Mouse (Mus musculus): Measurements from ENCODE around the gene Sez6l. TPM values are rescaled to one million over a fixed set of nuclear protein-coding genes. Genes with fewer than 3 reads are reported as not detected.

Sez6l gene
- polyA plus RNA-seq, 1 experiment: 0.34 TPM

GRCm38 (mm10) chr5:112615946-112616617, 39.1 kb upstream of the Sez6l start:
- no peaks in the 10 kb centered on the region for H3K4me1 ChIP-seq (ENCODE audit: control insufficient read depth, insufficient read depth, insufficient read length)
- no peaks in the 10 kb centered on the region for H3K27me3 ChIP-seq (ENCODE audit: control insufficient read depth, insufficient read depth, low read length)
- WGBS: 86% methylated on average over 7 of the region's 7 CpGs

GRCm38 (mm10) chr5:112607867-112608516, 31.0 kb upstream of the Sez6l start:
- DNase-seq (ENCODE audit: low read depth in 1 of 2, low spot score in 2 of 2): peak in 1 of 2 experiments; percentile 4
- Histone ChIP-seq H3K27ac (ENCODE audit: insufficient read depth, low read length) (no peak overlapping the region), H3K4me3 (ENCODE audit: extremely low read depth, insufficient read depth, insufficient read length) (no peak overlapping the region), H3K36me3 (ENCODE audit: control insufficient read depth, insufficient read depth, low read length) (no peaks in the 10 kb centered on the region), H3K27me3 (ENCODE audit: control insufficient read depth, insufficient read depth, low read length) (no peaks in the 10 kb centered on the region), H3K4me1 (ENCODE audit: control insufficient read depth, insufficient read depth, insufficient read length) (no peaks in the 10 kb centered on the region)
- TF ChIP-seq CTCF (IDR thresholded peaks at IDR 0.05; ENCODE audit: extremely low read depth, insufficient read depth, insufficient read length, insufficient replicate concordance) (no peak), POLR2A (IDR thresholded peaks at IDR 0.05; ENCODE audit: low read depth, low read length) (no peak)
- 72% methylated on average over 9 of the region's 9 CpGs for WGBS

More at GRCm38 (mm10) chr5:112615946-112616617, 39.1 kb upstream of the Sez6l start:
- H3K36me3 ChIP-seq (ENCODE audit: control insufficient read depth, insufficient read depth, low read length): no peaks in the 10 kb centered on the region
- TF ChIP-seq CTCF (IDR thresholded peaks at IDR 0.05; ENCODE audit: extremely low read depth, insufficient read depth, insufficient read length, insufficient replicate concordance) (no peak), POLR2A (IDR thresholded peaks at IDR 0.05; ENCODE audit: low read depth, low read length) (no peak)
- no peak for DNase-seq (ENCODE audit: low read depth in 1 of 2, low spot score in 2 of 2)
- no peak overlapping the region for H3K27ac ChIP-seq (ENCODE audit: insufficient read depth, low read length)
- H3K4me3 ChIP-seq (ENCODE audit: extremely low read depth, insufficient read depth, insufficient read length): no peak overlapping the region

- no peak for DNase-seq (ENCODE audit: low read depth in 1 of 2, low spot score in 2 of 2)
- Histone ChIP-seq H3K4me3 (ENCODE audit: extremely low read depth, insufficient read depth, insufficient read length) (no peak overlapping the region), H3K27me3 (ENCODE audit: control insufficient read depth, insufficient read depth, low read length) (no peaks in the 10 kb centered on the region), H3K36me3 (ENCODE audit: control insufficient read depth, insufficient read depth, low read length) (no peaks in the 10 kb centered on the region), H3K4me1 (ENCODE audit: control insufficient read depth, insufficient read depth, insufficient read length) (no peaks in the 10 kb centered on the region), H3K27ac (ENCODE audit: insufficient read depth, low read length) (no peak overlapping the region)
- WGBS: 83% methylated on average over 2 of the region's 2 CpGs
- TF ChIP-seq CTCF (IDR thresholded peaks at IDR 0.05; ENCODE audit: extremely low read depth, insufficient read depth, insufficient read length, insufficient replicate concordance) (no peak), POLR2A (IDR thresholded peaks at IDR 0.05; ENCODE audit: low read depth, low read length) (no peak)
These were observed 30.1 kb upstream of the Sez6l start for GRCm38 (mm10) chr5:112607119-112607518.

- Histone ChIP-seq H3K36me3 (ENCODE audit: control insufficient read depth, insufficient read depth, low read length) (no peaks in the 10 kb centered on the region), H3K4me3 (ENCODE audit: extremely low read depth, insufficient read depth, insufficient read length) (no peak overlapping the region), H3K4me1 (ENCODE audit: control insufficient read depth, insufficient read depth, insufficient read length) (no peaks in the 10 kb centered on the region), H3K27me3 (ENCODE audit: control insufficient read depth, insufficient read depth, low read length) (no peaks in the 10 kb centered on the region), H3K27ac (ENCODE audit: insufficient read depth, low read length) (no peak overlapping the region)
- no peak for TF ChIP-seq POLR2A (IDR thresholded peaks at IDR 0.05; ENCODE audit: low read depth, low read length)
- 85% methylated on average over 14 of the region's 14 CpGs for WGBS
- DNase-seq (ENCODE audit: low read depth in 1 of 2, low spot score in 2 of 2): no peak
These were observed 28.4 kb upstream of the Sez6l start for GRCm38 (mm10) chr5:112605371-112605770.

GRCm38 (mm10) chr5:112604251-112604650, 27.3 kb upstream of the Sez6l start:
- Histone ChIP-seq H3K27me3 (ENCODE audit: control insufficient read depth, insufficient read depth, low read length) (no peaks in the 10 kb centered on the region), H3K27ac (ENCODE audit: insufficient read depth, low read length) (no peak overlapping the region), H3K4me1 (ENCODE audit: control insufficient read depth, insufficient read depth, insufficient read length) (no peaks in the 10 kb centered on the region), H3K36me3 (ENCODE audit: control insufficient read depth, insufficient read depth, low read length) (no peaks in the 10 kb centered on the region), H3K4me3 (ENCODE audit: extremely low read depth, insufficient read depth, insufficient read length) (no peak overlapping the region)
- TF ChIP-seq POLR2A (IDR thresholded peaks at IDR 0.05; ENCODE audit: low read depth, low read length) (no peak), CTCF (IDR thresholded peaks at IDR 0.05; ENCODE audit: extremely low read depth, insufficient read depth, insufficient read length, insufficient replicate concordance) (no peak)
- 88% methylated on average over 1 of the region's 1 CpGs for WGBS
- DNase-seq (ENCODE audit: low read depth in 1 of 2, low spot score in 2 of 2): no peak

- TF ChIP-seq CTCF (IDR thresholded peaks at IDR 0.05; ENCODE audit: extremely low read depth, insufficient read depth, insufficient read length, insufficient replicate concordance): no peak
- TF ChIP-seq POLR2A (IDR thresholded peaks at IDR 0.05; ENCODE audit: low read depth, low read length): no peak
- no peak for DNase-seq (ENCODE audit: low read depth in 1 of 2, low spot score in 2 of 2)
- WGBS: 45% methylated on average over 3 of the region's 3 CpGs
- H3K4me1 ChIP-seq (ENCODE audit: control insufficient read depth, insufficient read depth, insufficient read length): no peaks in the 10 kb centered on the region
- H3K27me3 ChIP-seq (ENCODE audit: control insufficient read depth, insufficient read depth, low read length): no peaks in the 10 kb centered on the region
- H3K27ac ChIP-seq (ENCODE audit: insufficient read depth, low read length): no peak overlapping the region
- H3K36me3 ChIP-seq (ENCODE audit: control insufficient read depth, insufficient read depth, low read length): no peaks in the 10 kb centered on the region
- no peak overlapping the region for H3K4me3 ChIP-seq (ENCODE audit: extremely low read depth, insufficient read depth, insufficient read length)
These were observed 26.6 kb upstream of the Sez6l start for GRCm38 (mm10) chr5:112603594-112603993.

- TF ChIP-seq POLR2A (IDR thresholded peaks at IDR 0.05; ENCODE audit: low read depth, low read length): no peak
- no peak for TF ChIP-seq CTCF (IDR thresholded peaks at IDR 0.05; ENCODE audit: extremely low read depth, insufficient read depth, insufficient read length, insufficient replicate concordance)
- no peaks in the 10 kb centered on the region for H3K27me3 ChIP-seq (ENCODE audit: control insufficient read depth, insufficient read depth, low read length)
- H3K4me3 ChIP-seq (ENCODE audit: extremely low read depth, insufficient read depth, insufficient read length): no peak overlapping the region
- no peaks in the 10 kb centered on the region for H3K36me3 ChIP-seq (ENCODE audit: control insufficient read depth, insufficient read depth, low read length)
- H3K4me1 ChIP-seq (ENCODE audit: control insufficient read depth, insufficient read depth, insufficient read length): no peaks in the 10 kb centered on the region
- WGBS: 52% methylated on average over 11 of the region's 11 CpGs
- no peak overlapping the region for H3K27ac ChIP-seq (ENCODE audit: insufficient read depth, low read length)
- no peak for DNase-seq (ENCODE audit: low read depth in 1 of 2, low spot score in 2 of 2)
These were observed 23.4 kb upstream of the Sez6l start for GRCm38 (mm10) chr5:112600309-112600939.
